8 mouse cellular contexts compared by ENCODE assay signal in genomic region chr13:107888571-107889451, GRCm38 (mm10).
A peak's percentile ranks its signal among the peaks of the same experiment; 100 is the strongest.
DNase-seq lines count a peak whose midpoint lies in the region; ATAC-seq and TF ChIP-seq lines count a peak whose summit lies in the region.

No protein-coding gene starts in this region.

- peaks cover 15% of the 10 kb centered on the region; the same call in 1 of the 2 replicates for H3K4me1 ChIP-seq in hindbrain, postnatal 0 days (ENCODE audit: insufficient read depth, low read length)
- H3K4me1 ChIP-seq in midbrain, embryonic 10.5 days = peaks cover 49% of the 10 kb centered on the region
- H3K4me1 ChIP-seq in small intestine, adult 2 months (ENCODE audit: control insufficient read depth, insufficient read depth, insufficient read length, low read length) = peaks cover 2% of the 10 kb centered on the region; the same call in 1 of the 2 replicates

- peak overlapping the region; percentile 77 for H3K27ac ChIP-seq in gastrocnemius, adult 2 months
- peak overlapping the region; percentile 93 for H3K27ac ChIP-seq in hindbrain, postnatal 0 days
- peak overlapping the region; percentile 95 for H3K27ac ChIP-seq in midbrain, embryonic 10.5 days (replicated peaks)
- H3K27ac ChIP-seq in small intestine, adult 2 months (ENCODE audit: insufficient read depth, low read depth, low read length) = peak overlapping the region; percentile 18; the same call in 1 of the 2 replicates

- WGBS in hindbrain, postnatal 0 days = under 1% methylated on average over 109 of the region's 127 CpGs
- under 1% methylated on average over 118 of the region's 127 CpGs for WGBS in midbrain, embryonic 10.5 days
- WGBS in small intestine, adult 2 months = under 1% methylated on average over 127 of the region's 127 CpGs

- TF ChIP-seq POLR2A in small intestine, adult 2 months (IDR thresholded peaks at IDR 0.05; ENCODE audit: low read depth, low read length) = no peak

- no peak for ATAC-seq in hindbrain, postnatal 0 days
- ATAC-seq in megakaryocyte progenitor cell, adult 5-6 weeks (replicated peaks; ENCODE audit: poor library complexity) = no peak

- intact Hi-C loops in gastrocnemius, adult 2 months (cut with DNase I) = loop anchor here (10.0 kb wide), 2 partner anchors 134 to 274 kb away; no protein-coding TSS in a partner anchor
- intact Hi-C loops in left cerebral cortex, postnatal 36 days (cut with DNase I) = loop anchor here (5.0 kb wide), 3 partner anchors 42 to 122 kb away; no protein-coding TSS in a partner anchor

- no peaks in the 10 kb centered on the region for H3K27me3 ChIP-seq in hindbrain, postnatal 0 days (ENCODE audit: insufficient read depth, low read length)
- H3K27me3 ChIP-seq in midbrain, embryonic 10.5 days (ENCODE audit: low read depth, poor library complexity, severe bottlenecking) = peaks cover 18% of the 10 kb centered on the region
- peaks cover 7% of the 10 kb centered on the region; the same call in 1 of the 2 replicates for H3K27me3 ChIP-seq in small intestine, adult 2 months (ENCODE audit: control insufficient read depth, insufficient read depth, low read length)

- H3K9me3 ChIP-seq in hindbrain, postnatal 0 days (ENCODE audit: low read length) = no peaks in the 10 kb centered on the region
- H3K9me3 ChIP-seq in midbrain, embryonic 10.5 days (replicated peaks) = no peaks in the 10 kb centered on the region

- H3K4me2 ChIP-seq in hindbrain, postnatal 0 days (ENCODE audit: low read depth, low read length) = peak overlapping the region; percentile 72

- TF ChIP-seq CTCF in gastrocnemius, adult 2 months (IDR thresholded peaks at IDR 0.05) = no peak
- TF ChIP-seq CTCF in hindbrain, postnatal 0 days (IDR thresholded peaks at IDR 0.05; ENCODE audit: low read depth) = no peak
- no peak for TF ChIP-seq CTCF in small intestine, adult 2 months (IDR thresholded peaks at IDR 0.05; ENCODE audit: extremely low read depth, insufficient read length, insufficient replicate concordance, low read depth, low read length)

- no peaks in the 10 kb centered on the region for H3K36me3 ChIP-seq in hindbrain, postnatal 0 days (ENCODE audit: insufficient read depth, low read length)
- no peaks in the 10 kb centered on the region for H3K36me3 ChIP-seq in midbrain, embryonic 10.5 days
- no peaks in the 10 kb centered on the region for H3K36me3 ChIP-seq in small intestine, adult 2 months (ENCODE audit: control insufficient read depth, insufficient read depth, low read length)

- peak overlapping the region; percentile 86 for H3K9ac ChIP-seq in hindbrain, postnatal 0 days (replicated peaks; ENCODE audit: low read length)

- DNase-seq in Muller cell, postnatal 12 days (ENCODE audit: inconsistent ontology term) = peak; percentile 83
- peak; percentile 68 to 72 for DNase-seq in cerebellum, postnatal 10 days
- DNase-seq in gastrocnemius, adult 2 months = peak; percentile 65
- DNase-seq in hindbrain, postnatal 0 days (ENCODE audit: low spot score) = peak; percentile 56
- DNase-seq in left cerebral cortex, postnatal 36 days (ENCODE audit: low spot score in 2 of 2) = peak; percentile 58 to 62
- DNase-seq in midbrain, embryonic 10.5 days (ENCODE audit: low spot score) = peak; percentile 75

- peak overlapping the region; percentile 90 for H3K4me3 ChIP-seq in gastrocnemius, adult 2 months
- H3K4me3 ChIP-seq in hindbrain, postnatal 0 days (ENCODE audit: low read length) = peak overlapping the region; percentile 68
- peak overlapping the region; percentile 91 for H3K4me3 ChIP-seq in midbrain, embryonic 10.5 days
- peak overlapping the region; percentile 77 for H3K4me3 ChIP-seq in small intestine, adult 2 months (ENCODE audit: low read depth, low read length)

Comparison
In these comparisons a context has a peak if more than half of its experiments do, and no peak if none do; other contexts are left out.
1. H3K27ac ChIP-seq: peak in every context shown above with its lines; median percentile 95 in midbrain, embryonic 10.5 days; 93 in hindbrain, postnatal 0 days; 77 in gastrocnemius, adult 2 months; 18 in small intestine, adult 2 months.